Mouse (Mus musculus) hindbrain, embryonic 15.5 days (tissue): ENCODE results near the gene Cdkn2aipnl. TPM values are rescaled to one million over a fixed set of nuclear protein-coding genes. Genes with fewer than 3 reads are reported as not detected.

ENCODE experiments used
- polyA plus RNA-seq: library from polyadenylated mRNA; unstranded; fragments of >200 nt; fragmentation: Nextera tagmentation; extraction: Ambion mirVana; gene quantifications from 2 replicates; pipeline ENCODE4 v1.2.1, GENCODE M21; 2015

Gene Cdkn2aipnl
- polyA plus RNA-seq, 1 experiment from 2014 or later, result 122 TPM

Other genes starting within 250 kb of the Cdkn2aipnl start
- 14.2 and 15.9 TPM in 2 replicates for gene Sec24a, start 204.0 kb upstream of the Cdkn2aipnl start, polyA plus RNA-seq
- 196 and 197 TPM in 2 replicates for gene Sar1b, start 204.0 kb upstream of the Cdkn2aipnl start, polyA plus RNA-seq
- gene Jade2, start 110.0 kb upstream of the Cdkn2aipnl start, polyA plus RNA-seq, result 0.69 and 0.71 TPM in 2 replicates
- gene Ube2b, start 33.1 kb downstream of the Cdkn2aipnl start, polyA plus RNA-seq, result 215 and 236 TPM in 2 replicates
- gene Cdkl3, start 36.6 kb downstream of the Cdkn2aipnl start, polyA plus RNA-seq, result 25.5 and 26.0 TPM in 2 replicates
- 126 and 131 TPM in 2 replicates for gene Ppp2ca, start 131.0 kb downstream of the Cdkn2aipnl start, polyA plus RNA-seq
- not detected in 2 replicates for gene Olfr1373, start 177.9 kb downstream of the Cdkn2aipnl start, polyA plus RNA-seq
- not detected in 2 replicates for gene Olfr1371, start 246.3 kb downstream of the Cdkn2aipnl start, polyA plus RNA-seq